Mouse (Mus musculus) thymus, adult 18-20 months (tissue): ENCODE results near the gene Bcl7b.

ENCODE experiments used
- DNase-seq, 2 experiments: peaks; one replicate each; pipeline ENCODE4 v3.0.0; 2022; ENCODE audit warnings: mixed read lengths in 2 of 2

Gene Bcl7b

DNA sequence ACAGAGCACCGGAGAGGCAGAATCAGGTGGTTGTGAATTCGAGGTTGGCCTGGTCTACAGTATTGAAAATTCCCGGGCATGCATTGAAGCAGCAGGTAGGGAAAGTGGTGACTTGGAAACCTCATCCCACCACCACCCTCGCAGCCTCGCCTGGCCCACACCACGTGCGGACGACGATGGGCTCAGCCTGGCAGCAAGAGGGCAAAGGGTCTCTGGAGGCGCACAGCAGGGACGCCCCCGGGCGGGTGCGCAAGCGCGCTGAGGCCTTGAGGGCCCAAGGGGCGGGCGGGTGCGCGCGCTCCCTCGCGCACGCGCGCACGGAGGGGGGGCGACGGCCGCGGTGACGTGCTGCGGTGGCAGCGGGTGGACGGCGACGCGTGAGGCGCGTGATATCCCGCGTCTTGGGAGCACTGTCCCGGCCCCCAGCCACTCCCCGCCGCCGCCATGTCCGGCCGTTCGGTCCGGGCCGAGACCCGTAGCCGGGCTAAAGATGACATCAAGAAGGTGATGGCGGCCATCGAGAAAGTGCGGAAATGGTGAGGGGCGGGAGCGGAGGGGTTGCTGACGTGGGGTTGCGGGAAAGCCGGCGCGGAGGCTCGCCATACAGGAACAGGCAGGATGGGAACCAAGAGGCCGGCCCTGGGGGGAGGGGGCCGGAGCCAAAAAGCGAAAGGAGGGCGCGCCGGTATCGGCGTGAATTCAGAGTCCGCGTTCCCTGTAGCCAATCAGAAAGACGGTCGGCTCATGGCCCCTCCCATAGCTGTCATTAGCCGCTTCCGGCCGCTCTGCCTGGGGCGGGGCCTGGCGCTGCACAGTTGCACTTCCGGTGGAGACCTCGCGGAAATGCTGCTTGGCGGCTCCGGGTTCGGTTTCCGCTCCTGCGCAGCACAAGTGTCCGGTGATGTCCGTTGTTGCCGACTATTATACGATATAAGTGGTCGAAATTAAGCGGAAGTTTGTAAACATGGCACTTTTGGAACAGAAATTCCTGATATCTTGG lies at the start of gene Bcl7b:
TSS of gene Bcl7b (plus strand) at position 221 of the 1,000 bp plus-strand sequence.
- peak; percentile 94 to 96 for DNase-seq

DNA sequence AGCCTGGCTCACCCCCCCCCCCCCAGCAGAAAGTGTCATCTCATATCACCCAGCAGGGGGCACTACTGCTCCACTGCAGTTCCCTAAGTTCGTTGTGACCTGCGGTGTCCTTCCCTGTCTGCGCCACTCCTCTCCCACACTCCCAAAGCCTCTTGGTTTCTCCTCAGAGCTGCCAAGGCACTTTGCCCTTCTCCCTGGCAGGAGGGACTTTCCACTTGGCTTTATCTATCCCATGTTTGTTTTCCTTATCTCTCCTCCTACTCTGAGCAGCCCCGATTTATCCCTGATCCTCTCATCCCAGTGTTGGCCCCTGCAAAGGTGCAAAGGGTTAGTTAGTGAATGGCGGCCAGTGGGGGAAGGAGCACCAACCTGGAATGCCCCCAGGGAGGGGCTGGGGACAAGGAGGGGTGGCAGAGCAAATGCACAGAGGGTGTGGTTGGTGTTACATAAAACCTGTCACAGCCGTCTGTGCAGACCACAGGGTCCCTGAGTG lies 49.4 kb upstream of the Bcl7b start:
- DNase-seq, result peak in 1 of 2 experiments; percentile 31

GRCm38 (mm10) chr5:135120753-135121152 lies 47.3 kb upstream of the Bcl7b start:
- no peak for DNase-seq

DNA sequence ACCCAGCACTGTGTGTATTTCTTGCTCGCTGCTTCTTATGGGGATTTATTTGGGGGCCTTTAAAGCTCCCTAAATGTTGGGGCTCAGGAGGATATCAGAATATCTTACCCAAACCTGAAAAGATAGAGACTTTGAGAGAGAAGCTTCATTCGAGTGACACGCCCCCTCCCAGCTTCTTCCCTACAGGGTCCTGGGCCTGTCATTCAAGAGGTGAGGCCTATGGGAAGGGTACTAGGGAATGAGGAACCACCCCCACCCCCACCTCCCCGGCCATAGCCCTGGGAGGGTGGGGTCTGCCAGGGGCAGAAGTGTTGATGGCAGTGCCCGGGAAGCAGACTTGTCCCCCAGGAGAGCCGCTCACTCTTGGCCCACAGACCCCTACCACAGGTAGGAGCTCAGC lies 42.0 kb upstream of the Bcl7b start:
- no peak for DNase-seq

- DNase-seq, result no peak
These were observed 40.4 kb upstream of the Bcl7b start for GRCm38 (mm10) chr5:135127669-135128068.

DNA sequence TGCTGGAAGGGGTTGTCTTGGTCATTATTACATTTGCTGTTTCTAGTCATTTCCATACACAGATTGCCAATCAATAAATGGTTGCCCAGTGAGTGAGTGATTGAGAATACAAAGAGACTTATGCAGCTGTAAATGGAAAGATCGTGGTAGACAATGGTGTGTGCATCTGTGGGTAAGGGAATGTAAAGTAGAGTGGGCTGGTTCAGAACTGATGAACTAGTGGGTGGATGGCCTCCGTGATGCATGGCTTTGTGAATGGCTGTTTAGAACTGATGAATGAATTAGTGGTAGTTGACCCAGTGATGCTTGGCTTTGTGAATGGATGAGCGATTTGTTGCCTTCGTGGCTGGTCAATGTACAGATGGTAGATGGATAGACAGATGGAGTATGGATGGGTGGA lies 38.3 kb upstream of the Bcl7b start:
- no peak for DNase-seq

- DNase-seq, result peak; percentile 63 to 87
These were observed 34.2 kb upstream of the Bcl7b start for GRCm38 (mm10) chr5:135133736-135134405.

DNA sequence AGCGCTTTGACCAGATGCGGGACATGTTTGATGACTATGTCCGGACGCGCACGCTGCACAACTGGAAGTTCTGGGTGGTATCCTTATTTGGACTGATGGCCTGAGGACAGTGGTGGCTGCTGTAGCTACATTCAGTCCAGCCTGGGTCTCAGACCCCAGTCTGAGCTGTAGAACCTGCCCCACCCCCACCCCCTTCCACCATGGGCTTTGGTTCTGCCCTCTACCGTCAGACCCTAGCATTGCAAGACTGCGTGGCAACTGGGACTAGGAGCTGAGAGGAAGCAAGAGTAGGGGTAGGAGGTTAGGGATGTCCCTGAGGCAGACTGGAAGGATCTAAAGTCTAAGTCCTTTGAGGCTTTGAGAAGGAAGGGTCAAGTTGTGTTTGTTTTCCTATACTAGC lies 33.5 kb upstream of the Bcl7b start:
- DNase-seq, result no peak

GRCm38 (mm10) chr5:135139881-135140280 lies 28.2 kb upstream of the Bcl7b start:
- no peak for DNase-seq

DNA sequence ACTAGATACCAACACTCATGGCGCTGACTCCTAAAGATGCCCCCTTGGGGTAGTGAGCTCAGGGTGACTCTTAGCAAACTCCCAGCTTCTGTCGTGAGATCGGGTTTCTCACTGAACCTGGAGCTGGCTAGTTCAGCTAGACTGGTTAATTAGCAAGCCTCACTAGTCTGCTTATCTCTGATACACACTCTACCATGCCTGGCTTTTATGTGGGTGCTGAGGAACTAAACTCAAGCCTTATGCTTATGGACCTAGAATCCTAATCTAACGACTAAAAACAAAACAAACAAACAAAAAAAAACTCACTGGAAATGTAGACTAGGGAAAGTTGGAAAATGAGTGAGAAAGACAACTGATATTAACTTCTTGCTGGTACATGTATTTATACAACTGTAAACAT lies 23.6 kb upstream of the Bcl7b start:
- DNase-seq, result no peak

DNA sequence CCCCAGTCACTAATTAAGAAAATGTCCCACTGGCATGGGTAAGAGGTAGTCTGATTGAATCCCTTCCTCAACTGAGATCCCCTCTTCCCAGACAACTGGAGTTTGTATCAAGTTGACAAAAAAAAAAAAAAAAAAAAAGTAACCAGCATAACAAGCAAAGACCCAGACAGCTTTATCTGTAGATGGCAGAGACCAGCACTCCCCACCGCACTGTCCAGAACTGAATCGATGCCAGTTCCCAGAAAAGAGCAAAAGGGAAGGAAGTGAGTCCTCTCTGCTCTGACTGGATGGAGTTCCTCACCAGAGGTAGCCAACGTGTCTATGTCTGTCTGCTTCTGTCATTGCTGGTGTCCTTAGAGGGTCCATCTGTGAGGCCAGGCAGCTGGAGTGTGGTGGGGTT lies 22.6 kb upstream of the Bcl7b start:
- DNase-seq, result no peak

DNA sequence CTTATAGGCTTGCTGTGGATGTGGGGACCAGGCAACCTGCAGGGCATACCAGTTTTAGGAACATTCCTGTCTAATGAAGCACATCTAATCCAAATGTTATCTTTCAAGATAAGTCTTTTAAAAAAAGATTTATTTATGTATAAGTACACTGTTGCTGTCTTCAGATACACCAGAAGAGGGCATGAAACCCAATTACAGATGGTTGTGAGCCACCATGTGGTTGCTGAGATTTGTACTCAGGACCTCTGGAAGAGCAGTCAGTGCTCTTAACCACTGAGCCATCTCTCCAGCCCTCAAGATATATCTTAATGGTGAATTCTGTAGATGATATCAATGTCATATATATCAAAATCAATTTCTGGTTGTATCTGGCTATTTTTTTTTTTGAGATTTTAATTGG lies 22.1 kb upstream of the Bcl7b start:
- DNase-seq, result no peak

GRCm38 (mm10) chr5:135148715-135149052 lies 19.4 kb upstream of the Bcl7b start:
- peak in 1 of 2 experiments; percentile 91 for DNase-seq

DNA sequence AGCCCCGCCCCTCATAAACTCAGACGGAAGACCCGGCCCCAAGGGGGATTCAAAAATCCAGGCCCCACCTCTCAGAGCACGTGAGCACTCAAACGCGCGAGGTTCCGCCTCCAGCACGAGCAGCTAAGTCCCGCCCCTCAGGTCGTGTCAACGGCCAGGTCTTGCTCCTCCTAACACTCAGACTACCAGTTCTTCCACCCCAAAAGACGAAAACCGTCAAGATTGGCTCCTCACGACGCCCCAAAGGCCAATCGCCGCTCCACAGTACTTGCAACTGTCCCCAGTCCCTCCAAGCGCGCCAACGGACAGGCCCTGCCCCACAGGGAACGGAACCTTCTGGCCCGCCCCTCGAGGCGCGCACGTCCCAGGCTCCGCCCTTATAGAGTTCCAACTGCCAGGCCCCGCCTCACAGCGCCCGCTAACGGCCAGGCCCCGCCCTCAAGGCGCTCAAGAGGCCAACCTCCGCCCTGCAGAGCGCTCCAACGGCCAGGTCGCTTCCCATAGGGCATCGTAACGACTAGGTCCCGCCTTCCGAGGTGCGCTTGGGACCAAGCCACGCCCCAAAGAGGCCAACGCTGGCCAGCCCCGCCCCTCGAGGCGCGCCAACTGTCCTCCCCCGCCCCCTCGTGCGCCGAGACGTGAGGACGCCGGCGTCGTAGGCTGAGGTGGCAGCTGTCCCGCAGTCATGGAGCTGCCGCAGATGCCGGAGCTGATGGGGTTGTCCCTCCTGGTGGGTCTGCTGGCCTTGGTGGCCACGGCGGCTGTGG lies 18.8 kb upstream of the Bcl7b start, which contains the start of gene Tbl2:
TSS of gene Tbl2 (plus strand) at position 605 of the 767 bp plus-strand sequence.
- peak; percentile 98 to 99 for DNase-seq

DNA sequence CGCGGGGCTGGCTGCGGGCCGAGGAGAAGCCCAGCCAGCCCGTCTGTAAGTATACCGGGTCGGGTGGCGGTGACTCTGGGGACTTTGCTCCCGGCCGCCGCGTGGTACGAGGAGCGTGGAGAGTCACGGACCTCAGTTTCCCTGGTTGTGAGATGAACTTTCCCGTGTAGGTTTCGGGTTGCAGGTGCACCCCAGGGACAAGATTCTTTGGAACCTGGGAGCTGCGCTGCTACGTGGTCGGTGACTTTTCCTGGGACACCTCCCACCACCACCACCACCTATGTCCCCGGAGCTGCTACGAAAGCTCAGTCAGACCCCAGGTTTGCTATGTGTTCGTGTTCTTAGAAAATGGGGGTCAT lies 18.3 kb upstream of the Bcl7b start:
- no peak for DNase-seq

DNA sequence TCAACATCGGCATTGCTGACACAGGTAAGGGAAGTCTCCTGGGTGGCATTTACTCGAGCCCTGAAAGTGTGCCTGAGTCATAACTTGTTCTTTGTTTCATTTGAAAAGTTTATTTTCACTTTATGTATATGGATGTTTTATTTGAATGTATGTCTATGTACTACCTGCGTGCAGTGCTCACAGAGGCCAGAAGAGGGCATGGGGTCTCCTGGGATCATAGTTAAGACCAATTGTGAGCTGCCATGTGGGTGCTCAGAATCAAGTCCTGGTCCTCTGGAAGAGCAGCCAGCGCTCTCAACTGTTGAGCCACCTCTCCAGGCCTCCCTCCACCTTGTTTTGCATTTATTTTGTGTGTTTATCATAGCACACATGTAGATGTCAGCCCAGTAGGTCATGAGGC lies 11.6 kb upstream of the Bcl7b start:
- DNase-seq, result no peak

DNA sequence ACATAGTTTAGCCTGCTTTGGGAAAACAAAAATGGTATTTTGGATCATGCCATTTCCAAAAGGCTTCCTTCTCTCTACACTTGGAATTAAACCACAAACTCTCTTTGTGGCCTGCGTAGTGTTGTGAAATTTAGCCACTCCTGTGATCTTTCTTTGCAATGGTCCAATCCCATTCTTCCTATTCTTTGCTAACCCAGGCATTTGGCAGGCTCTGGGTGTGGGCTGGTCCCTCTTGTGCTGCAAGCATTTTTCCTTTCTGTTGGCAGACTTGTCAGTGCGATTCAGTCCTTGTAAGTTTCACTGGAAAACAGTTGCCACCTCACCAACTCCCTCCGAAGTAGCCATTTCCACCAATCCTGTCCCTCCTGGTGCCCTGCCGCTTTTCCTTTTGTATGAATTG lies 6.9 kb upstream of the Bcl7b start:
- no peak for DNase-seq

GRCm38 (mm10) chr5:135161650-135162049 lies 6.4 kb upstream of the Bcl7b start:
- DNase-seq, result no peak

GRCm38 (mm10) chr5:135162361-135162760 lies 5.7 kb upstream of the Bcl7b start:
- DNase-seq, result no peak

- DNase-seq, result no peak
These were observed 5.3 kb upstream of the Bcl7b start for GRCm38 (mm10) chr5:135162821-135163220.

DNA sequence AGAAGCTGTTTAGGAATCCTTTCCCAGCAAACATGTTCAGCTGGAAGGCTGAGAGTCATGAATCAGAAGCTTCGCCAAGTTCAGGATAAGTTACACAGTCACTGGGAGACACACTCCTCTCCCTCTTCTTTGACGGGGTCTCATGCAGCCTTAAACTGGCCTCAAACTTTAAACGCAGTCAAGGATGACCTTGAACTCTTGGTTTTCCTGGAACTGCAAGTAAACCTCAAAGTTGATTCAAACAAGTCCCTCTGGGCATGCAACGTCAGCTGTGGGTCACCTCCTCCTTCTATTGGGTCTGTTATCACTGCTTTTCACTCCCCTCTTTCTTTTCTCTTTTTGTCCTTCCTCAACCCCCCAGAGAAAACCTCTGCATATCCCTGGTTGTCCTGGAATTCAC lies 1.2 kb upstream of the Bcl7b start:
- DNase-seq, result no peak

DNA sequence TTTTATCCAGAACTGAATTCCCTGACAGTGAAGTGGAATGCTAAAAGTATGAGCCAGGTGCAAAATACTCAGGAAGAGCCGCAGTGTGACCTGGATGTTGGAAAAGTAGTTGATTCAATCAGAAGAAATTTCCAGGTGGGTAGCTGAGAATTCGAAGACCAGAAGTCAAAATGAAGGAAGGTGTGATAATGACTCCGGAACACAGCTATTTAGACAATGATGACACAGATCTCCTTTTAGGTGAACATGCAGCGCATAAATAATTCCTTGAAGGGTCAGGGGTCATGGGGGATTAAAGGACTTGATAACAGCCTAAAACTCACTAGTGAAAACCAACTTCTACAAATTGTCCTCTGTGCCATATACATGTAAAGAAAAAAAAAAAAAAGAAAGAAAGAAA lies 614 bp upstream of the Bcl7b start:
- no peak for DNase-seq

GRCm38 (mm10) chr5:135169479-135169878 lies 1.4 kb downstream of the Bcl7b start:
- DNase-seq, result no peak
